Mouse (Mus musculus) bone marrow, adult 2 months (tissue): ENCODE measurements at regions not wholly inside any gene's neighbourhood (a gene's known extent, or its start where the extent isn't known, plus 50 kb on each side); places are given as distances from the start of the nearest gene placed in this dataset.

Experiments
- H3K27ac ChIP-seq: fragments of 200-500 bp; 2 replicates; pipeline ENCODE4 v1.5.1; 2012; ENCODE audit warnings: low read depth, mild to moderate bottlenecking, control low read depth, inconsistent platforms, low read length; ENCODE audit not compliant: control insufficient read depth, poor library complexity, insufficient read depth
- H3K4me1 ChIP-seq: fragments of 200-500 bp; 2 replicates; pipeline ENCODE4 v1.6.1; 2011; ENCODE audit warnings: low read length; ENCODE audit not compliant: control insufficient read depth, insufficient read depth
- H3K4me3 ChIP-seq: fragments of 200-500 bp; replicated peaks from 2 replicates; pipeline ENCODE3; 2011; ENCODE audit warnings: mild to moderate bottlenecking, low read depth, low read length, control low read depth; ENCODE audit not compliant: control insufficient read depth
- CTCF ChIP-seq: fragments of 200-500 bp; IDR thresholded peaks from 2 replicates; pipeline ENCODE4 v1.5.1; 2011; ENCODE audit warnings: low read length, control low read depth; ENCODE audit not compliant: control insufficient read depth, insufficient read depth
- POLR2A ChIP-seq: fragments of 200-500 bp; IDR thresholded peaks from 2 replicates; pipeline ENCODE4 v1.6.1; 2011; ENCODE audit warnings: low read depth, mild to moderate bottlenecking, control low read depth, low read length, borderline replicate concordance; ENCODE audit not compliant: control insufficient read depth
- WGBS: fragments of 180-500 bp; shearing (Covaris S2); methylation state at CpG from one replicate; pipeline ENCODE4 v1.1.7; 2018; 5-methylcytosine and 5-hydroxymethylcytosine counted together

GRCm38 (mm10) chr4:10197245-10197943 lies 676.9 kb upstream of the 2610301B20Rik start:
- no peak overlapping the region for H3K4me3 ChIP-seq
- H3K4me1 ChIP-seq = no peaks in the 10 kb centered on the region
- no peak for TF ChIP-seq POLR2A
- TF ChIP-seq CTCF = no peak
- WGBS = 73% methylated on average over 1 of the region's 1 CpGs
- no peak overlapping the region for H3K27ac ChIP-seq

GRCm38 (mm10) chr4:10201835-10202234 lies 672.5 kb upstream of the 2610301B20Rik start:
- Histone ChIP-seq H3K4me1 (no peaks in the 10 kb centered on the region), H3K27ac (no peak overlapping the region), H3K4me3 (no peak overlapping the region)
- WGBS = 52% methylated on average over 3 of the region's 3 CpGs
- TF ChIP-seq CTCF (no peak), POLR2A (no peak)

GRCm38 (mm10) chr4:10204224-10204623 lies 670.1 kb upstream of the 2610301B20Rik start:
- 84% methylated on average over 1 of the region's 1 CpGs for WGBS
- no peak for TF ChIP-seq POLR2A
- TF ChIP-seq CTCF = no peak

GRCm38 (mm10) chr4:10209324-10209923 lies 664.9 kb upstream of the 2610301B20Rik start:
- TF ChIP-seq CTCF = no peak
- no peak for TF ChIP-seq POLR2A
- 67% methylated on average over 4 of the region's 4 CpGs for WGBS
- no peak overlapping the region for H3K27ac ChIP-seq
- H3K4me3 ChIP-seq = no peak overlapping the region
- H3K4me1 ChIP-seq = no peaks in the 10 kb centered on the region

More at GRCm38 (mm10) chr4:10204224-10204623, 670.1 kb upstream of the 2610301B20Rik start:
- no peak overlapping the region for H3K27ac ChIP-seq
- no peaks in the 10 kb centered on the region for H3K4me1 ChIP-seq
- no peak overlapping the region for H3K4me3 ChIP-seq

GRCm38 (mm10) chr4:10211303-10211702 lies 663.0 kb upstream of the 2610301B20Rik start:
- no peak overlapping the region for H3K27ac ChIP-seq
- no peak for TF ChIP-seq CTCF
- no peak for TF ChIP-seq POLR2A
- no peak overlapping the region for H3K4me3 ChIP-seq
- no peaks in the 10 kb centered on the region for H3K4me1 ChIP-seq
- WGBS = 77% methylated on average over 4 of the region's 4 CpGs

GRCm38 (mm10) chr4:10235324-10235723 lies 639.0 kb upstream of the 2610301B20Rik start:
- H3K27ac ChIP-seq = no peak overlapping the region
- no peaks in the 10 kb centered on the region for H3K4me1 ChIP-seq
- no peak for TF ChIP-seq CTCF
- TF ChIP-seq POLR2A = no peak
- H3K4me3 ChIP-seq = no peak overlapping the region
- 75% methylated on average over 5 of the region's 5 CpGs for WGBS

- no peak overlapping the region for H3K27ac ChIP-seq
- TF ChIP-seq CTCF = no peak
- no peak for TF ChIP-seq POLR2A
- H3K4me3 ChIP-seq = no peak overlapping the region
- 85% methylated on average over 4 of the region's 4 CpGs for WGBS
- H3K4me1 ChIP-seq = no peaks in the 10 kb centered on the region
Measured at GRCm38 (mm10) chr4:10242117-10242516, 632.2 kb upstream of the 2610301B20Rik start.

GRCm38 (mm10) chr4:10242909-10243308 lies 631.4 kb upstream of the 2610301B20Rik start:
- Histone ChIP-seq H3K27ac (no peak overlapping the region), H3K4me3 (no peak overlapping the region), H3K4me1 (no peaks in the 10 kb centered on the region)
- WGBS = 61% methylated on average over 2 of the region's 2 CpGs
- TF ChIP-seq POLR2A (no peak), CTCF (no peak)
